Mouse (Mus musculus) E14TG2a.4 (cell line): ENCODE data around the gene Elf5.

ENCODE experiments used
- CTCF ChIP-seq: conservative IDR thresholded peaks from 2 replicates; pipeline ENCODE4 v1.5.1; 2014; ENCODE audit warnings: low read length
- NANOG ChIP-seq: IDR thresholded peaks from 2 replicates; pipeline ENCODE4 v1.6.1; 2014; ENCODE audit warnings: borderline replicate concordance, low read length, mixed read lengths
- POU5F1 ChIP-seq: IDR thresholded peaks from 2 replicates; pipeline ENCODE4 v1.6.1; 2014; ENCODE audit warnings: low read length, borderline replicate concordance

- TF ChIP-seq CTCF = no peak
- TF ChIP-seq NANOG = no peak
- no peak for TF ChIP-seq POU5F1
Observed at GRCm38 (mm10) chr2:103425456-103426063, 14.1 kb downstream of the Elf5 start.
